Mouse (Mus musculus) heart, embryonic 14.5 days (tissue): ENCODE results near the gene Tmem100. TPM values are rescaled to one million over a fixed set of nuclear protein-coding genes. Genes with fewer than 3 reads are reported as not detected.

Experiments
- ATAC-seq: fragments of 200-750 bp; cut with Nextera tagmentation; 2 replicates; pipeline ENCODE4 v1.8.0; 2017; ENCODE audit warnings: low read depth, moderate TSS enrichment; ENCODE audit not compliant: insufficient number of reproducible peaks, insufficient read depth, low FRiP score
- H3K27ac ChIP-seq, 2 experiments: fragments of 200-500 bp in 1 of 2; fragments of 300-500 bp in 1 of 2; sonication (generic) in 1 of 2; replicated peaks in 1 of 2; 2 replicates each; pipeline ENCODE4 v1.5.1; 2012 to 2014; ENCODE audit warnings: low read depth in 2 of 2, low read length in 2 of 2, control low read depth in 1 of 2, mild to moderate bottlenecking in 1 of 2, mixed read lengths in 1 of 2; ENCODE audit not compliant: control insufficient read depth in 1 of 2, insufficient read depth in 1 of 2
- H3K27me3 ChIP-seq: fragments of 300-500 bp; sonication (generic); 2 replicates; pipeline ENCODE4 v1.6.1; 2014; ENCODE audit warnings: mild to moderate bottlenecking, low read length, control low read depth; ENCODE audit not compliant: control insufficient read depth, insufficient read depth
- H3K36me3 ChIP-seq: fragments of 300-500 bp; sonication (generic); 2 replicates; pipeline ENCODE4 v1.6.1; 2014; ENCODE audit warnings: mild to moderate bottlenecking, control low read depth, low read length, mixed read lengths; ENCODE audit not compliant: control insufficient read depth, insufficient read depth
- H3K4me1 ChIP-seq, 2 experiments: fragments of 200-500 bp in 1 of 2; fragments of 300-500 bp in 1 of 2; sonication (generic) in 1 of 2; 2 replicates each; pipeline ENCODE4 v1.6.1; 2012 to 2014; ENCODE audit warnings: low read length in 2 of 2, control low read depth in 1 of 2, mixed read lengths in 1 of 2; ENCODE audit not compliant: control insufficient read depth in 2 of 2, insufficient read depth in 2 of 2
- H3K4me2 ChIP-seq: fragments of 300-500 bp; sonication (generic); 2 replicates; pipeline ENCODE4 v1.6.1; 2014; ENCODE audit warnings: mild to moderate bottlenecking, low read length
- H3K4me3 ChIP-seq, 2 experiments: fragments of 200-500 bp in 1 of 2; fragments of 300-500 bp in 1 of 2; sonication (generic) in 1 of 2; 2 replicates each; pipeline ENCODE4 v1.5.1; 2012 to 2014; ENCODE audit warnings: low read length in 2 of 2, mild to moderate bottlenecking in 2 of 2, control low read depth in 1 of 2, low read depth in 1 of 2, moderate library complexity in 1 of 2; ENCODE audit not compliant: control insufficient read depth in 1 of 2, insufficient read depth in 1 of 2
- H3K9ac ChIP-seq: fragments of 300-500 bp; sonication (generic); 2 replicates; pipeline ENCODE4 v1.6.1; 2014; ENCODE audit warnings: mild to moderate bottlenecking, low read length
- H3K9me3 ChIP-seq: fragments of 300-500 bp; sonication (generic); 2 replicates; pipeline ENCODE4 v1.6.1; 2016; ENCODE audit warnings: low read length, control low read depth; ENCODE audit not compliant: control insufficient read depth
- WGBS: fragments of 180-500 bp; shearing (Covaris S2); extraction: QIAGEN DNeasy Blood & Tissue Kit; methylation state at CpG from one replicate; pipeline ENCODE4 v1.1.7; 2014; 5-methylcytosine and 5-hydroxymethylcytosine counted together
- polyA plus RNA-seq: library from polyadenylated mRNA; unstranded; fragments of >200 nt; fragmentation: Nextera tagmentation; extraction: Ambion mirVana; gene quantifications from 2 replicates; pipeline ENCODE4 v1.2.1, GENCODE M21; 2014

The Tmem100 gene
- polyA plus RNA-seq, 1 experiment from 2014 or later = 14.8 TPM

- no peak overlapping the region for H3K27ac ChIP-seq
- no peak overlapping the region for H3K4me2 ChIP-seq
- 16% methylated on average over 7 of the region's 7 CpGs for WGBS
Observed at GRCm38 (mm10) chr11:90019161-90019560, 11.0 kb upstream of the Tmem100 start.

GRCm38 (mm10) chr11:90025891-90026801 lies 4.0 kb upstream of the Tmem100 start:
- Histone ChIP-seq H3K9ac (no peak overlapping the region), H3K4me1 (peaks cover 8 to 13% of the 10 kb centered on the region in 2 experiments), H3K36me3 (no peaks in the 10 kb centered on the region), H3K4me2 (no peak overlapping the region), H3K27me3 (0 out of 2 replicates have a peak, but pooled peaks cover 4% of the 10 kb centered on the region), H3K9me3 (no peaks in the 10 kb centered on the region), H3K4me3 (no peak overlapping the region), H3K27ac (no peak overlapping the region)
- ATAC-seq = no peak
- WGBS = 58% methylated on average over 14 of the region's 14 CpGs

More at GRCm38 (mm10) chr11:90019161-90019560, 11.0 kb upstream of the Tmem100 start:
- no peaks in the 10 kb centered on the region for H3K9me3 ChIP-seq
- H3K36me3 ChIP-seq = no peaks in the 10 kb centered on the region
- no peaks in the 10 kb centered on the region for H3K4me1 ChIP-seq
- no peak overlapping the region for H3K4me3 ChIP-seq
- no peak overlapping the region for H3K9ac ChIP-seq
- ATAC-seq = no peak
- H3K27me3 ChIP-seq = no peaks in the 10 kb centered on the region

GRCm38 (mm10) chr11:90026802-90027174 lies 3.4 kb upstream of the Tmem100 start:
- Histone ChIP-seq H3K36me3 (no peaks in the 10 kb centered on the region), H3K4me2 (no peak overlapping the region), H3K27ac (no peak overlapping the region), H3K9me3 (no peaks in the 10 kb centered on the region), H3K4me1 (peaks cover 8 to 16% of the 10 kb centered on the region in 2 experiments), H3K4me3 (no peak overlapping the region), H3K27me3 (peaks cover 10% of the 10 kb centered on the region), H3K9ac (no peak overlapping the region)
- ATAC-seq = no peak
- WGBS = 84% methylated on average over 5 of the region's 5 CpGs

GRCm38 (mm10) chr11:90027216-90027615 lies 2.9 kb upstream of the Tmem100 start:
- H3K36me3 ChIP-seq = no peaks in the 10 kb centered on the region
- no peak overlapping the region for H3K9ac ChIP-seq
- WGBS = 52% methylated on average over 7 of the region's 7 CpGs

GRCm38 (mm10) chr11:90028746-90029145 lies 1.4 kb upstream of the Tmem100 start:
- Histone ChIP-seq H3K9ac (no peak overlapping the region), H3K27ac (no peak overlapping the region), H3K27me3 (peaks cover 20% of the 10 kb centered on the region), H3K4me3 (no peak overlapping the region), H3K4me1 (peaks cover 8 to 25% of the 10 kb centered on the region in 2 experiments), H3K9me3 (no peaks in the 10 kb centered on the region), H3K36me3 (no peaks in the 10 kb centered on the region), H3K4me2 (no peak overlapping the region; the same call in 1 of the 2 replicates)
- WGBS = 87% methylated on average over 8 of the region's 8 CpGs
- no peak for ATAC-seq

More at GRCm38 (mm10) chr11:90027216-90027615, 2.9 kb upstream of the Tmem100 start:
- peaks cover 14% of the 10 kb centered on the region for H3K27me3 ChIP-seq
- no peak overlapping the region for H3K4me3 ChIP-seq
- no peak overlapping the region for H3K27ac ChIP-seq
- peaks cover 8 to 16% of the 10 kb centered on the region in 2 experiments for H3K4me1 ChIP-seq
- H3K4me2 ChIP-seq = no peak overlapping the region
- no peaks in the 10 kb centered on the region for H3K9me3 ChIP-seq
- no peak for ATAC-seq

- no peak for ATAC-seq
- Histone ChIP-seq H3K36me3 (no peaks in the 10 kb centered on the region), H3K27me3 (peaks cover 20% of the 10 kb centered on the region), H3K9ac (peak overlapping the region; percentile 21; the same call in 1 of the 2 replicates), H3K4me2 (peak overlapping the region; percentile 66), H3K4me1 (peaks cover 8 to 25% of the 10 kb centered on the region in 2 experiments), H3K9me3 (no peaks in the 10 kb centered on the region), H3K27ac (no peak overlapping the region), H3K4me3 (peak overlapping the region; percentile 10 to 36)
- 33% methylated on average over 10 of the region's 10 CpGs for WGBS
Observed at GRCm38 (mm10) chr11:90029354-90029753, 794 bp upstream of the Tmem100 start.

- peak; percentile 45; the same call in 1 of the 2 replicates for ATAC-seq
- peak overlapping the region; percentile 66 for H3K4me2 ChIP-seq
- WGBS = under 1% methylated on average over 15 of the region's 15 CpGs
- no peaks in the 10 kb centered on the region for H3K36me3 ChIP-seq
- H3K4me3 ChIP-seq = peak overlapping the region; percentile 36 to 44
- H3K9ac ChIP-seq = peak overlapping the region; percentile 63
- H3K9me3 ChIP-seq = no peaks in the 10 kb centered on the region
- no peak overlapping the region for H3K27ac ChIP-seq
- peaks cover 20% of the 10 kb centered on the region for H3K27me3 ChIP-seq
- H3K4me1 ChIP-seq = peaks cover 8 to 29% of the 10 kb centered on the region in 2 experiments
Observed at GRCm38 (mm10) chr11:90030557-90030956, 409 bp downstream of the Tmem100 start.
